Mouse (Mus musculus) cortical plate, adult 2 months (tissue): ENCODE data around the gene Xrcc5.

Experiments
- CTCF ChIP-seq: fragments of 200-500 bp; IDR thresholded peaks from 2 replicates; pipeline ENCODE4 v1.5.1; 2011; ENCODE audit warnings: mild to moderate bottlenecking, control low read depth, low read length; ENCODE audit not compliant: insufficient read depth; ENCODE audit errors: extremely low read depth
- POLR2A ChIP-seq: fragments of 200-500 bp; IDR thresholded peaks from 2 replicates; pipeline ENCODE4 v1.6.1; 2011; ENCODE audit warnings: mild to moderate bottlenecking, low read length, control low read depth; ENCODE audit not compliant: insufficient read depth; ENCODE audit errors: extremely low read depth

DNA sequence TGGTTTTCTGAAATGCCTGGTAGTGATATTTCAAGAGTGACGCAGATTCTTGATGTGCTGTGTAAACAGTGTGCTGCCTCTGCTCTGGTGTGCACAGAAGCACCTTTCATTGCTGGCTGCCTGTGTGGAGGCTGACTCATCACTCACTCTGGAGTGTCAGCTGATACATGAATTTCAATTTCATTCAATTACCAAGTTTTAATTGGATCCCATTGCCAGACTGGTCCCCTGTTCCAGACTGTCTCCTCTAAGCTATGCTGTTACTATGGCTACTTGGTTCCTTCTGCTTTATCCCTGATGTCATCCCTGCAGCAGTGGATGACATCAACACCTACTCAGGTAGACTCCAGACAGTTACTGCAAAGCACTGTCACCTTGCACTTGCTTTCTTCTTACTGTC lies 65.3 kb downstream of the Xrcc5 start:
- no peak for TF ChIP-seq CTCF
- TF ChIP-seq POLR2A, result no peak
